Comparison of ENCODE assay signal across 11 mouse cellular contexts in genomic region chr11:96333241-96334001, GRCm38 (mm10). TPM values are rescaled to one million over a fixed set of nuclear protein-coding genes. Genes with fewer than 3 reads are reported as not detected.
DNase-seq lines count a peak whose midpoint lies in the region; ATAC-seq and TF ChIP-seq lines count a peak whose summit lies in the region.
"Had no signal": no experiment of that assay in that cellular context is flagged by ENCODE, and none has a peak within 500 bp of the region (broad histone marks: within the 10 kb centered on the region; RNA-seq: fewer than 3 reads in every experiment).

No protein-coding gene starts in this region.

- H3K4me3 ChIP-seq in heart, embryonic 10.5 days, result peak overlapping the region; percentile 59
- H3K4me3 ChIP-seq in lung, embryonic 16.5 days (ENCODE audit: low read length), result peak overlapping the region; percentile 59
- peak overlapping the region; percentile 38 for H3K4me3 ChIP-seq in limb, embryonic 12.5 days (replicated peaks)
- H3K4me3 ChIP-seq in stomach, postnatal 0 days (ENCODE audit: low read depth, low read length), result peak overlapping the region; percentile 53

- TF ChIP-seq CTCF in stomach, postnatal 0 days (IDR thresholded peaks at IDR 0.05; ENCODE audit: low read depth), result no peak

- WGBS in heart, embryonic 10.5 days, result 6% methylated on average over 17 of the region's 17 CpGs
- 10% methylated on average over 17 of the region's 17 CpGs for WGBS in lung, embryonic 16.5 days
- 4% methylated on average over 17 of the region's 17 CpGs for WGBS in limb, embryonic 12.5 days
- 15% methylated on average over 17 of the region's 17 CpGs for WGBS in stomach, postnatal 0 days

- ATAC-seq in lung, embryonic 16.5 days (ENCODE audit: low read depth), result no peak
- no peak for ATAC-seq in limb, embryonic 12.5 days (ENCODE audit: insufficient number of reproducible peaks, insufficient read depth, low FRiP score, low TSS enrichment, low read depth)
- peak; percentile 43 for ATAC-seq in stomach, postnatal 0 days (ENCODE audit: low FRiP score, low TSS enrichment)
- ATAC-seq: Patski had no signal

- intact Hi-C loops in heart, postnatal 14 days (cut with DNase I), result no loop called here

- peak overlapping the region; percentile 65 for H3K4me2 ChIP-seq in lung, embryonic 16.5 days (ENCODE audit: low read depth, low read length)
- peak overlapping the region; percentile 54 for H3K4me2 ChIP-seq in limb, embryonic 12.5 days
- H3K4me2 ChIP-seq in stomach, postnatal 0 days (replicated peaks; ENCODE audit: low read depth), result peak overlapping the region; percentile 66

- H3K9ac ChIP-seq in lung, embryonic 16.5 days (ENCODE audit: low read length), result peak overlapping the region; percentile 76
- H3K9ac ChIP-seq in limb, embryonic 12.5 days (replicated peaks), result peak overlapping the region; percentile 52; the same call in 1 of the 2 replicates
- peak overlapping the region; percentile 76 for H3K9ac ChIP-seq in stomach, postnatal 0 days (ENCODE audit: low read length)
- H3K9ac ChIP-seq: embryonic facial prominence, embryonic 15.5 days had no signal

- H3K4me1 ChIP-seq in heart, embryonic 10.5 days, result peaks cover 20% of the 10 kb centered on the region
- H3K4me1 ChIP-seq in lung, embryonic 16.5 days (replicated peaks; ENCODE audit: control insufficient read depth, insufficient read depth, low read length), result peaks cover 32% of the 10 kb centered on the region
- peaks cover 12% of the 10 kb centered on the region for H3K4me1 ChIP-seq in limb, embryonic 12.5 days (replicated peaks)
- peaks cover 12% of the 10 kb centered on the region; the same call in 1 of the 2 replicates for H3K4me1 ChIP-seq in stomach, postnatal 0 days (replicated peaks; ENCODE audit: control insufficient read depth, insufficient read depth)

- no peaks in the 10 kb centered on the region for H3K36me3 ChIP-seq in heart, embryonic 10.5 days
- H3K36me3 ChIP-seq in lung, embryonic 16.5 days (ENCODE audit: control insufficient read depth, insufficient read depth, low read length), result no peaks in the 10 kb centered on the region
- no peaks in the 10 kb centered on the region for H3K36me3 ChIP-seq in limb, embryonic 12.5 days
- no peaks in the 10 kb centered on the region for H3K36me3 ChIP-seq in stomach, postnatal 0 days (ENCODE audit: control insufficient read depth, insufficient read depth, low read length)
- H3K36me3 ChIP-seq: embryonic facial prominence, embryonic 15.5 days had no signal

- no peak for DNase-seq in heart, embryonic 10.5 days (ENCODE audit: low spot score)
- DNase-seq in heart, postnatal 14 days, result no peak
- DNase-seq in lung, postnatal 10 days, result no peak
- no peak for DNase-seq in stomach, postnatal 0 days (ENCODE audit: low spot score)
- DNase-seq in embryo, embryonic 10.5 days (ENCODE audit: low spot score), result no peak
- no peak for DNase-seq in cerebellum, adult 9-10 months

- TF ChIP-seq EP300 in stomach, postnatal 0 days (optimal IDR thresholded peaks at IDR 0.05), result no peak

- H3K9me3 ChIP-seq in heart, embryonic 10.5 days, result no peaks in the 10 kb centered on the region
- H3K9me3 ChIP-seq in lung, embryonic 16.5 days (ENCODE audit: control insufficient read depth, low read length), result no peaks in the 10 kb centered on the region
- no peaks in the 10 kb centered on the region for H3K9me3 ChIP-seq in limb, embryonic 12.5 days
- no peaks in the 10 kb centered on the region for H3K9me3 ChIP-seq in stomach, postnatal 0 days (ENCODE audit: control insufficient read depth, low read length)
- H3K9me3 ChIP-seq: embryonic facial prominence, embryonic 15.5 days had no signal

- peaks cover 100% of the 10 kb centered on the region for H3K27me3 ChIP-seq in heart, embryonic 10.5 days (ENCODE audit: insufficient read depth, poor library complexity, severe bottlenecking)
- peaks cover 37% of the 10 kb centered on the region for H3K27me3 ChIP-seq in lung, embryonic 16.5 days (ENCODE audit: control insufficient read depth, insufficient read depth, low read depth, low read length)
- H3K27me3 ChIP-seq in limb, embryonic 12.5 days, result peaks cover 100% of the 10 kb centered on the region
- no peaks in the 10 kb centered on the region for H3K27me3 ChIP-seq in stomach, postnatal 0 days (ENCODE audit: control insufficient read depth, insufficient read depth, low read length)
- H3K27me3 ChIP-seq: Patski had no signal

- H3K27ac ChIP-seq in heart, embryonic 10.5 days, result peak overlapping the region; percentile 89
- H3K27ac ChIP-seq in lung, embryonic 16.5 days (ENCODE audit: low read length), result peak overlapping the region; percentile 95
- peak overlapping the region; percentile 69; the same call in 1 of the 2 replicates for H3K27ac ChIP-seq in limb, embryonic 12.5 days
- peak overlapping the region; percentile 94 for H3K27ac ChIP-seq in stomach, postnatal 0 days (replicated peaks)
- H3K27ac ChIP-seq: embryonic facial prominence, embryonic 15.5 days had no signal

RNA-seq across cellular contexts. Expression of gene Hoxb3, which starts 10.3 kb away (rescaled TPM):
- polyA plus RNA-seq in heart, embryonic 10.5 days (2016; fragmentation: Nextera tagmentation; extraction: Ambion mirVana), result 0.42 and 1.8 TPM in 2 replicates
- under 1 TPM; 0.76 to 0.79 TPM for total RNA-seq in heart, postnatal 14 days (2021)
- polyA plus RNA-seq in lung, embryonic 16.5 days (2015; fragmentation: Nextera tagmentation; extraction: Ambion mirVana), result 2.1 and 2.6 TPM in 2 replicates
- polyA plus RNA-seq in limb, embryonic 12.5 days (2016; fragmentation: Nextera tagmentation; extraction: Ambion mirVana), result 0.55 and 0.68 TPM in 2 replicates
- polyA plus RNA-seq in stomach, postnatal 0 days (2015; fragmentation: Nextera tagmentation; extraction: Ambion mirVana), result 0.94 and 0.97 TPM in 2 replicates

RNA-seq across cellular contexts. Expression of gene Hoxb4, which starts 15.4 kb away (rescaled TPM):
- polyA plus RNA-seq in heart, embryonic 10.5 days (2016; fragmentation: Nextera tagmentation; extraction: Ambion mirVana), result 0.31 and 2.0 TPM in 2 replicates
- 1 to 10 TPM; 1.0 to 1.3 TPM for total RNA-seq in heart, postnatal 14 days (2021)
- 3.4 TPM in 2 replicates for polyA plus RNA-seq in lung, embryonic 16.5 days (2015; fragmentation: Nextera tagmentation; extraction: Ambion mirVana)
- 0.56 and 0.73 TPM in 2 replicates for polyA plus RNA-seq in limb, embryonic 12.5 days (2016; fragmentation: Nextera tagmentation; extraction: Ambion mirVana)
- 1.2 and 1.6 TPM in 2 replicates for polyA plus RNA-seq in stomach, postnatal 0 days (2015; fragmentation: Nextera tagmentation; extraction: Ambion mirVana)

RNA-seq across cellular contexts. Expression of gene Hoxb2, which starts 16.9 kb away (rescaled TPM):
- polyA plus RNA-seq in heart, embryonic 10.5 days (2016; fragmentation: Nextera tagmentation; extraction: Ambion mirVana), result 5.7 and 27.6 TPM in 2 replicates
- total RNA-seq in heart, postnatal 14 days (2021), result 1 to 10 TPM in 1 of 2 experiments, under 1 TPM in 1; 0.78 to 1.3 TPM
- 20.1 and 24.0 TPM in 2 replicates for polyA plus RNA-seq in lung, embryonic 16.5 days (2015; fragmentation: Nextera tagmentation; extraction: Ambion mirVana)
- polyA plus RNA-seq in limb, embryonic 12.5 days (2016; fragmentation: Nextera tagmentation; extraction: Ambion mirVana), result 5.1 and 6.0 TPM in 2 replicates
- polyA plus RNA-seq in stomach, postnatal 0 days (2015; fragmentation: Nextera tagmentation; extraction: Ambion mirVana), result 12.2 and 13.4 TPM in 2 replicates

RNA-seq across cellular contexts. Expression of gene Hoxb5, which starts 30.3 kb away (rescaled TPM):
- polyA plus RNA-seq in heart, embryonic 10.5 days (2016; fragmentation: Nextera tagmentation; extraction: Ambion mirVana), result 1.0 and 5.2 TPM in 2 replicates
- total RNA-seq in heart, postnatal 14 days (2021), result under 1 TPM; 0.19 to 0.22 TPM
- 39.2 and 46.6 TPM in 2 replicates for polyA plus RNA-seq in lung, embryonic 16.5 days (2015; fragmentation: Nextera tagmentation; extraction: Ambion mirVana)
- 0.83 and 2.1 TPM in 2 replicates for polyA plus RNA-seq in limb, embryonic 12.5 days (2016; fragmentation: Nextera tagmentation; extraction: Ambion mirVana)
- 7.5 and 8.2 TPM in 2 replicates for polyA plus RNA-seq in stomach, postnatal 0 days (2015; fragmentation: Nextera tagmentation; extraction: Ambion mirVana)
- polyA plus RNA-seq: embryonic facial prominence, embryonic 15.5 days had no signal

RNA-seq across cellular contexts. Expression of gene Hoxb1, which starts 32.1 kb away (rescaled TPM):
- 0.20 and 3.3 TPM in 2 replicates for polyA plus RNA-seq in heart, embryonic 10.5 days (2016; fragmentation: Nextera tagmentation; extraction: Ambion mirVana)
- not detected for total RNA-seq in heart, postnatal 14 days (2021)
- polyA plus RNA-seq in lung, embryonic 16.5 days (2015; fragmentation: Nextera tagmentation; extraction: Ambion mirVana), result 0.18 TPM in 1 of 2 replicates, not detected in the other
- not detected in 2 replicates for polyA plus RNA-seq in limb, embryonic 12.5 days (2016; fragmentation: Nextera tagmentation; extraction: Ambion mirVana)
- polyA plus RNA-seq in stomach, postnatal 0 days (2015; fragmentation: Nextera tagmentation; extraction: Ambion mirVana), result 0.06 TPM in 1 of 2 replicates, not detected in the other
- polyA plus RNA-seq: embryonic facial prominence, embryonic 15.5 days; liver, embryonic 16.5 days; Patski had no signal
